Mouse (Mus musculus): ENCODE measurements around the gene Arr3.

Arr3 gene

GRCm38 (mm10) chrX:100605314-100605713 is at the start of gene Arr3:
TSS of gene Arr3 (plus strand) at chrX:100605497.
- no peak for DNase-seq (ENCODE audit: low read depth, low spot score)

- no peak for DNase-seq (ENCODE audit: low read depth, low spot score)
Measured at GRCm38 (mm10) chrX:100556026-100556425, 49.3 kb upstream of the Arr3 start.

- DNase-seq (ENCODE audit: low read depth, low spot score): no peak
Measured at GRCm38 (mm10) chrX:100565696-100566095, 39.6 kb upstream of the Arr3 start.

GRCm38 (mm10) chrX:100571951-100572350 is 33.3 kb upstream of the Arr3 start, which contains the start of gene Awat1:
TSS of gene Awat1 (plus strand) at chrX:100572251.
- DNase-seq (ENCODE audit: low read depth, low spot score): no peak

- no peak for DNase-seq (ENCODE audit: low read depth, low spot score)
Measured at GRCm38 (mm10) chrX:100594791-100595190, 10.5 kb upstream of the Arr3 start, which contains the start of gene P2ry4. TSS of gene P2ry4 (minus strand) at chrX:100594869.

- DNase-seq (ENCODE audit: low read depth, low spot score): peak; percentile 5
Measured at GRCm38 (mm10) chrX:100597439-100597838, 7.9 kb upstream of the Arr3 start.

- DNase-seq (ENCODE audit: low read depth, low spot score): no peak
Measured at GRCm38 (mm10) chrX:100599755-100600154, 5.5 kb upstream of the Arr3 start.

GRCm38 (mm10) chrX:100618488-100618887 is 13.2 kb downstream of the Arr3 start:
- no peak for DNase-seq (ENCODE audit: low read depth, low spot score)

- no peak for DNase-seq (ENCODE audit: low read depth, low spot score)
Measured at GRCm38 (mm10) chrX:100621366-100621765, 16.1 kb downstream of the Arr3 start.

GRCm38 (mm10) chrX:100624242-100624641 is 18.9 kb downstream of the Arr3 start:
- DNase-seq (ENCODE audit: low read depth, low spot score): no peak

- DNase-seq (ENCODE audit: low read depth, low spot score): no peak
Measured at GRCm38 (mm10) chrX:100625146-100625545, 19.8 kb downstream of the Arr3 start.

- DNase-seq (ENCODE audit: low read depth, low spot score): no peak
Measured at GRCm38 (mm10) chrX:100625546-100625801, 20.2 kb downstream of the Arr3 start, which contains the start of gene Kif4. TSS of gene Kif4 (plus strand) at chrX:100625737.

GRCm38 (mm10) chrX:100625802-100626793 is 20.8 kb downstream of the Arr3 start, which contains the start of gene Pdzd11:
TSS of gene Pdzd11 (minus strand) at chrX:100626568.
- peak; percentile 85 for DNase-seq (ENCODE audit: low read depth, low spot score)

- no peak for DNase-seq (ENCODE audit: low read depth, low spot score)
Measured at GRCm38 (mm10) chrX:100629076-100629475, 23.8 kb downstream of the Arr3 start.

GRCm38 (mm10) chrX:100638477-100638876 is 33.2 kb downstream of the Arr3 start:
- DNase-seq (ENCODE audit: low read depth, low spot score): no peak

GRCm38 (mm10) chrX:100652848-100653247 is 47.6 kb downstream of the Arr3 start:
- DNase-seq (ENCODE audit: low read depth, low spot score): no peak

GRCm38 (mm10) chrX:100664825-100665224 is 59.5 kb downstream of the Arr3 start:
- DNase-seq (ENCODE audit: low read depth, low spot score): no peak
